Mouse (Mus musculus): ENCODE results near the gene Olfr676. TPM values are rescaled to one million over a fixed set of nuclear protein-coding genes. Genes with fewer than 3 reads are reported as not detected.
"Not testable (repeated sequence)": the region's sequence is repeated elsewhere in the genome, so short reads cannot be mapped to it uniquely, and the experiment has no call there.

Olfr676 gene
- polyA plus RNA-seq (2015; fragmentation: Nextera tagmentation; extraction: Ambion mirVana), result not detected in 2 replicates

- no peaks in the 10 kb centered on the region for H3K9me3 ChIP-seq
- H3K4me3 ChIP-seq (replicated peaks), result no peak within 1 kb of the TSS
- no peak within 1 kb of the TSS for H3K27ac ChIP-seq
- H3K36me3 ChIP-seq, result no peaks in the 10 kb centered on the region
- no peaks in the 10 kb centered on the region for H3K4me1 ChIP-seq
- H3K4me2 ChIP-seq, result no peak within 1 kb of the TSS
- H3K9ac ChIP-seq, result no peak within 1 kb of the TSS
- H3K27me3 ChIP-seq (replicated peaks), result no peaks in the 10 kb centered on the region
- ATAC-seq (ENCODE audit: insufficient read depth, low FRiP score, low read depth), result no peak
Measured at GRCm38 (mm10) chr7:105032398-105032797, at the start of gene Olfr676. Gene Olfr676, plus strand, starts transcription at chr7:105032698.

DNA sequence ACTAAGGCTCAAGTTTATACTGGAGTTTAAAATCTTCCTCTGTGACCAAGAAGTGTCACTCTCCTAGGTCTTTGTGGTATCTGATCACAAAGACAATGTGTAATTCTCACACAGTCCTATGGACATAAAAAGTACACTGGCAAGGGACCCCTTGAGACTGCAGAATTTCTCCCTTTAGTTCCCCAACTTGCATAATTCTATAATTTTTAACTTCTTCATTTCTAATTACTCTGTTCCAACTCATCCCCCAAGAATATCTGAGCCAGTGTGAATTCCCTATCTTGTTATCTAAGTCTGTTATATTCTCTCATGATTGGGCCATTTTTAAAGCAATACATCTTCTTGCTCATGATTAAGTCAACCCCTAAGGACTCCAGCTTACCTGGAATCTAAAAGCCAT, 30.6 kb upstream of the Olfr676 start, which contains the start of gene Olfr672:
Gene Olfr672, minus strand, starts transcription at position 101 of the 400 bp plus-strand sequence.
- ATAC-seq (ENCODE audit: insufficient read depth, low FRiP score, low read depth), result no peak
- H3K27ac ChIP-seq, result no peak within 1 kb of the TSS
- no peak within 1 kb of the TSS for H3K4me2 ChIP-seq

DNA sequence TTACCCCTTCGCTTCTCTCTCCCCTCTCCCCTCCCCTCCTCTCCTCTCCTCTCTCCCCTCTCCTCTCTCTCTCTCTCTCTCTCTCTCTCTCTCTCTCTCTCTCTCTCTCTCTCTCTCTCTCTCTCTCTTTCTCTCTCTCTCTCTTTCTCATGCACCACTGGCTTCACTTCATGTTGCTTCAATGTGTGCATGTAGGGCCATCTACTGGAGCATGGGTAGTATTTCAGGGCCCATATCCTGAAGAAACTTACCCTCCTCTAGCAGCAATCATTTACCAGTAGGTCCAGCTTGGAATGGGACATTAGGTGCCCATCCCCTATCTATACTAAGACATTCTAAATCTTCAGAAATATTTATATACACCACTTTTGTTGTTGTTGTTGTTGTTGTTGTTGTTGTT, 10.0 kb upstream of the Olfr676 start:
- WGBS, result 60% methylated on average over 1 of the region's 1 CpGs
- Histone ChIP-seq H3K9ac (no peak overlapping the region), H3K27ac (no peak overlapping the region)

More for the DNA sequence above, 30.6 kb upstream of the Olfr676 start, which contains the start of gene Olfr672:
- H3K4me3 ChIP-seq (replicated peaks), result no peak within 1 kb of the TSS
- H3K4me1 ChIP-seq, result no peaks in the 10 kb centered on the region
- no peaks in the 10 kb centered on the region for H3K27me3 ChIP-seq (replicated peaks)
- no peaks in the 10 kb centered on the region for H3K36me3 ChIP-seq
- H3K9me3 ChIP-seq, result no peaks in the 10 kb centered on the region
- H3K9ac ChIP-seq, result no peak within 1 kb of the TSS

DNA sequence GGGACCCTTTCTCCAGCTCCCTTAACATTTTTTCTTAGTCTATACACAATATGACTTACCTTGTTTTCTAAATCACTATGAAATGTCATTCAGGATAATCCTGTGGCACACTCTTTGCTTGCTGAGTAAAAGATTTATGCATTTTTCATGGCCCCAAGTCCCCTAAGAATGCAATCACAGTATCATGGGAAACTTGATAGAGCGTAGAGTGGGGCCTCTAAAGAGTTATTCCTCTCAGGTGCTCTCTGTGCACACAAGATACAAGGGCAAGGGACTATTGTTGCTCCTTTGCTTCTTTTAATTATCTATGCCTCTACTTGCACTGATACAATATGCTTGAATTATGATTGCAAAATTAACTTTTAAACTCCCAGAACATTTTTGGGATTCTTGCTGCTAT, 4.1 kb upstream of the Olfr676 start, which contains the start of gene Olfr675:
Gene Olfr675, minus strand, starts transcription at position 101 of the 400 bp plus-strand sequence.
- Histone ChIP-seq H3K9ac (no peak within 1 kb of the TSS), H3K9me3 (no peaks in the 10 kb centered on the region), H3K27me3 (replicated peaks) (no peaks in the 10 kb centered on the region), H3K4me1 (no peaks in the 10 kb centered on the region), H3K4me2 (no peak within 1 kb of the TSS), H3K36me3 (no peaks in the 10 kb centered on the region), H3K27ac (no peak within 1 kb of the TSS), H3K4me3 (replicated peaks) (no peak within 1 kb of the TSS)
- ATAC-seq (ENCODE audit: insufficient read depth, low FRiP score, low read depth), result no peak
- 84% methylated on average over 1 of the region's 1 CpGs for WGBS

More for the DNA sequence above, 10.0 kb upstream of the Olfr676 start:
- Histone ChIP-seq H3K9me3 (no peaks in the 10 kb centered on the region), H3K36me3 (no peaks in the 10 kb centered on the region), H3K4me1 (no peaks in the 10 kb centered on the region), H3K27me3 (replicated peaks) (no peaks in the 10 kb centered on the region), H3K4me3 (replicated peaks) (no peak overlapping the region), H3K4me2 (no peak overlapping the region)
- no peak for ATAC-seq (ENCODE audit: insufficient read depth, low FRiP score, low read depth)

DNA sequence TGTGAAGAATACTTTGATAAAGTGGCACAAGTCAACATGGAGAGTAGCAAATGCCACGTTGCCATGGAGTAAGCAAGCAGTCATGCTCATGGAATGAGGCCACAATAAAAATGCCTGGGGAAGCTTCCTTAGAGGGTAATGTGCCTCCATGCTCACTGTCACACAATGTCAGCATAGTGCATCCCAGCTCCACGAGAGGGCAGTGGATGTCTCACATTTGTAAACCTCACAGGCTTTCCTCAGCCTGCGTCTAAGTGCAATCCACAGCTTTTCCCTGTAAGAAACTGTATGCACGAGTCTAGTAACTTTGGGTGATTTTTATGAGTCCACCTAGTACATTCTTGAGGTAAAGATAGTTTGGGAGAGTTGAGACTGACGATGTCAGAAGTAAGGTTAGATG, 1.3 kb downstream of the Olfr676 start:
- not testable (repeated sequence) for H3K9me3 ChIP-seq; H3K27me3 ChIP-seq (replicated peaks); H3K9ac ChIP-seq; ATAC-seq (ENCODE audit: insufficient read depth, low FRiP score, low read depth); H3K4me3 ChIP-seq (replicated peaks); H3K4me1 ChIP-seq; H3K4me2 ChIP-seq; H3K27ac ChIP-seq; H3K36me3 ChIP-seq
- WGBS, result 48% methylated on average over 5 of the region's 5 CpGs

DNA sequence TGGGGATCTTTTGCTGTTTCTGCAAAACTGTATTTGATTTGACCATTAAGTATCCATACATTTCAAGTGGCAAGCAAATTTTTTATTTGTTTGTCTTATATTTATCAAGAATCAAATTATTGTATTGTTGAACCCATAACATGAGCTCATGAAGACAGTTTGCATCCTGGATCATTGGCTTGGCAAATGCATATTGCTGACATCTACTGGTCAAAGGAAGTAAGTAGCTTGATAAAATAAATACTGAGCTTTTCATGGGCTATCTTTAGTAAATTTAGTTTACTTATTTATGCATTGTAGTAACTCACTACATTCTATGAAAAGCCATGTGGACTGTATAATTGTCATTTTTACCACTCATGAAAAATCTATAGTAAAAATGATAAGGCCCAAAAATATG, 26.5 kb downstream of the Olfr676 start:
- H3K9ac ChIP-seq, result no peak overlapping the region
- H3K4me2 ChIP-seq, result no peak overlapping the region
- no peaks in the 10 kb centered on the region for H3K9me3 ChIP-seq
- H3K27ac ChIP-seq, result no peak overlapping the region
- ATAC-seq (ENCODE audit: insufficient read depth, low FRiP score, low read depth), result no peak
- H3K4me3 ChIP-seq (replicated peaks), result no peak overlapping the region
- no peaks in the 10 kb centered on the region for H3K27me3 ChIP-seq (replicated peaks)
- H3K4me1 ChIP-seq, result no peaks in the 10 kb centered on the region
- H3K36me3 ChIP-seq, result no peaks in the 10 kb centered on the region

DNA sequence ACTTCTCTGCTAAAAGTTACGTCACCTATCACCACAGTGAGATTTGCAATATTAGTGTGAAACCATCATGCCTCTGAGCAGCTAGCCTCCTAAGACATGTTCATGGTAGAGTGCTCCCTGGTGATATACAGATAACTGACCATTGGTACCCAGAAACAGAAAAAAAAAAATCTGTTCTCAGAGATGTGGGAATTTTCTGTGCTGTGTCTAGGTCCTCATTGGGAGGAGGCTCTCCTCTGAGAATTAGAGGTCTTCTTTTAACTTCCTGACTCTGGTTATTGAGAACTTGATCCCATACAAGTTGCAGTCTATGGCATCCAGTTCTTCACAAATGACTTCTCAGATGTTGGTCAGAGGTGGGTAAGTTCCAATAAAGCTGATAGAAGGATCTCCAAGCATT, 31.7 kb downstream of the Olfr676 start, which contains the start of gene Olfr678:
Gene Olfr678, plus strand, starts transcription at position 301 of the 400 bp plus-strand sequence.
- no peak within 1 kb of the TSS for H3K4me3 ChIP-seq (replicated peaks)

DNA sequence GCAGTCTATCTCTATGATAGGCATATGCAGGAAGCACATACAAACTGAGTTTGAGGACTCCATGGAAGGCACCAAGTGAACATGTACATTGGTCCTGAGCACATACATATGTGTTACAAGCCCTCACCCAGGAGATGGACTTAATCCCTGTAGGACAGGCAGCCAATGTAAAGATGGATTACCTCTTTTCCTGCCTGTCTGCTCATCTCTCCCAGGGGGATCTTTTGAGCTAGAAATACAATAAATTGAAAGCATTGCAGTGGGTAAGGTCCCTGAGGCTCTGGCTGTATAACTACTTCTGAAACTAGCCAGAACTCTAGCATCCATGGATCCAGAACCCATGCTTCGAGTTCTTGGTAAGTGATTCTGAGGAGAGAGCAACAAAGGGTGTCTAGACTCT, 48.4 kb downstream of the Olfr676 start, which contains the start of gene Olfr679:
Gene Olfr679, plus strand, starts transcription at position 301 of the 400 bp plus-strand sequence.
- H3K27me3 ChIP-seq (replicated peaks), result no peaks in the 10 kb centered on the region
- no peaks in the 10 kb centered on the region for H3K9me3 ChIP-seq
- H3K4me3 ChIP-seq (replicated peaks), result no peak within 1 kb of the TSS
- no peak within 1 kb of the TSS for H3K27ac ChIP-seq
- no peak within 1 kb of the TSS for H3K4me2 ChIP-seq
- no peak for ATAC-seq (ENCODE audit: insufficient read depth, low FRiP score, low read depth)
- no peak within 1 kb of the TSS for H3K9ac ChIP-seq
- H3K4me1 ChIP-seq, result no peaks in the 10 kb centered on the region
- no peaks in the 10 kb centered on the region for H3K36me3 ChIP-seq
- 66% methylated on average over 1 of the region's 1 CpGs for WGBS

More for the DNA sequence above, 31.7 kb downstream of the Olfr676 start, which contains the start of gene Olfr678:
- no peaks in the 10 kb centered on the region for H3K36me3 ChIP-seq
- no peak within 1 kb of the TSS for H3K4me2 ChIP-seq
- WGBS, result 80% methylated on average over 1 of the region's 1 CpGs
- H3K9ac ChIP-seq, result no peak within 1 kb of the TSS
- H3K27ac ChIP-seq, result no peak within 1 kb of the TSS
- H3K4me1 ChIP-seq, result no peaks in the 10 kb centered on the region
- no peaks in the 10 kb centered on the region for H3K27me3 ChIP-seq (replicated peaks)
- ATAC-seq (ENCODE audit: insufficient read depth, low FRiP score, low read depth), result no peak
- H3K9me3 ChIP-seq, result no peaks in the 10 kb centered on the region

Other genes with a start within 250 kb of the Olfr676 start
- gene Usp17lb, start 190.1 kb upstream of the Olfr676 start, polyA plus RNA-seq (2015; fragmentation: Nextera tagmentation; extraction: Ambion mirVana), result not detected in 2 replicates
- not detected in 2 replicates for gene Usp17la, start 175.7 kb upstream of the Olfr676 start, polyA plus RNA-seq (2015; fragmentation: Nextera tagmentation; extraction: Ambion mirVana)
- gene Olfr665, start 154.7 kb upstream of the Olfr676 start, polyA plus RNA-seq (2015; fragmentation: Nextera tagmentation; extraction: Ambion mirVana), result not detected in 2 replicates
- gene Olfr666, start 136.7 kb upstream of the Olfr676 start, polyA plus RNA-seq (2015; fragmentation: Nextera tagmentation; extraction: Ambion mirVana), result not detected in 2 replicates
- gene Olfr667, start 111.2 kb upstream of the Olfr676 start, polyA plus RNA-seq (2015; fragmentation: Nextera tagmentation; extraction: Ambion mirVana), result not detected in 2 replicates
- not detected in 2 replicates for gene Olfr668, start 104.6 kb upstream of the Olfr676 start, polyA plus RNA-seq (2015; fragmentation: Nextera tagmentation; extraction: Ambion mirVana)
- not detected in 2 replicates for gene Olfr669, start 98.5 kb upstream of the Olfr676 start, polyA plus RNA-seq (2015; fragmentation: Nextera tagmentation; extraction: Ambion mirVana)
- gene Olfr670, start 70.1 kb upstream of the Olfr676 start, polyA plus RNA-seq (2015; fragmentation: Nextera tagmentation; extraction: Ambion mirVana), result not detected in 2 replicates
- gene Olfr671, start 53.6 kb upstream of the Olfr676 start, polyA plus RNA-seq (2015; fragmentation: Nextera tagmentation; extraction: Ambion mirVana), result not detected in 2 replicates
- not detected in 2 replicates for gene Olfr672, start 30.7 kb upstream of the Olfr676 start, polyA plus RNA-seq (2015; fragmentation: Nextera tagmentation; extraction: Ambion mirVana)
- gene Olfr675, start 4.2 kb upstream of the Olfr676 start, polyA plus RNA-seq (2015; fragmentation: Nextera tagmentation; extraction: Ambion mirVana), result not detected in 2 replicates
- gene Olfr677, start 18.7 kb downstream of the Olfr676 start, polyA plus RNA-seq (2015; fragmentation: Nextera tagmentation; extraction: Ambion mirVana), result not detected in 2 replicates
- not detected in 2 replicates for gene Olfr678, start 31.8 kb downstream of the Olfr676 start, polyA plus RNA-seq (2015; fragmentation: Nextera tagmentation; extraction: Ambion mirVana)
- gene Olfr679, start 48.5 kb downstream of the Olfr676 start, polyA plus RNA-seq (2015; fragmentation: Nextera tagmentation; extraction: Ambion mirVana), result not detected in 2 replicates
- not detected in 2 replicates for gene Olfr680-ps1, start 60.1 kb downstream of the Olfr676 start, polyA plus RNA-seq (2015; fragmentation: Nextera tagmentation; extraction: Ambion mirVana)
- gene Olfr681, start 84.1 kb downstream of the Olfr676 start, polyA plus RNA-seq (2015; fragmentation: Nextera tagmentation; extraction: Ambion mirVana), result not detected in 2 replicates
- not detected in 2 replicates for gene Olfr683, start 114.3 kb downstream of the Olfr676 start, polyA plus RNA-seq (2015; fragmentation: Nextera tagmentation; extraction: Ambion mirVana)
- gene Olfr684, start 131.0 kb downstream of the Olfr676 start, polyA plus RNA-seq (2015; fragmentation: Nextera tagmentation; extraction: Ambion mirVana), result not detected in 2 replicates
- not detected in 2 replicates for gene Olfr685, start 153.3 kb downstream of the Olfr676 start, polyA plus RNA-seq (2015; fragmentation: Nextera tagmentation; extraction: Ambion mirVana)
- not detected in 2 replicates for gene Olfr686, start 174.8 kb downstream of the Olfr676 start, polyA plus RNA-seq (2015; fragmentation: Nextera tagmentation; extraction: Ambion mirVana)

All from stomach, embryonic 15.5 days (tissue).